Mouse (Mus musculus): ENCODE data around the gene Ehmt2.
"Not testable (repeated sequence)": the region's sequence is repeated elsewhere in the genome, so short reads cannot be mapped to it uniquely, and the experiment has no call there.

Ehmt2 gene

GRCm38 (mm10) chr17:34891377-34891776 lies 6.9 kb upstream of the Ehmt2 start:
- DNase-seq (ENCODE audit: low spot score in 2 of 2) = no peak

GRCm38 (mm10) chr17:34893072-34893824 lies 5.0 kb upstream of the Ehmt2 start:
- no peak for DNase-seq (ENCODE audit: low spot score in 2 of 2)

- peak; percentile 95 to 96 for DNase-seq (ENCODE audit: low spot score in 2 of 2)
Observed at GRCm38 (mm10) chr17:34894074-34894597, 4.1 kb upstream of the Ehmt2 start.

- peak; percentile 49 to 56 for DNase-seq (ENCODE audit: low spot score in 2 of 2)
Observed at GRCm38 (mm10) chr17:34894801-34895530, 3.3 kb upstream of the Ehmt2 start.

- DNase-seq (ENCODE audit: low spot score in 2 of 2) = no peak
Observed at GRCm38 (mm10) chr17:34895724-34896123, 2.5 kb upstream of the Ehmt2 start.

- DNase-seq (ENCODE audit: low spot score in 2 of 2) = no peak
Observed at GRCm38 (mm10) chr17:34896366-34896765, 1.9 kb upstream of the Ehmt2 start.

- peak; percentile 35 to 40 for DNase-seq (ENCODE audit: low spot score in 2 of 2)
Observed at GRCm38 (mm10) chr17:34897373-34898159, 703 bp upstream of the Ehmt2 start.

GRCm38 (mm10) chr17:34898706-34899052 lies 410 bp downstream of the Ehmt2 start:
- no peak for DNase-seq (ENCODE audit: low spot score in 2 of 2)

- peak; percentile 43 to 61 for DNase-seq (ENCODE audit: low spot score in 2 of 2)
Observed at GRCm38 (mm10) chr17:34899053-34899889, 1.0 kb downstream of the Ehmt2 start.

- peak; percentile 29 to 50 for DNase-seq (ENCODE audit: low spot score in 2 of 2)
Observed at GRCm38 (mm10) chr17:34899890-34900243, 1.6 kb downstream of the Ehmt2 start.

GRCm38 (mm10) chr17:34900826-34901225 lies 2.6 kb downstream of the Ehmt2 start:
- DNase-seq (ENCODE audit: low spot score in 2 of 2) = not testable (repeated sequence)

GRCm38 (mm10) chr17:34901948-34902347 lies 3.7 kb downstream of the Ehmt2 start:
- DNase-seq (ENCODE audit: low spot score in 2 of 2) = not testable (repeated sequence)

- no peak for DNase-seq (ENCODE audit: low spot score in 2 of 2)
Observed at GRCm38 (mm10) chr17:34902895-34903294, 4.6 kb downstream of the Ehmt2 start.

GRCm38 (mm10) chr17:34910982-34911381 lies 12.7 kb downstream of the Ehmt2 start:
- DNase-seq (ENCODE audit: low spot score in 2 of 2) = no peak

GRCm38 (mm10) chr17:34911945-34912351 lies 13.7 kb downstream of the Ehmt2 start:
- peak; percentile 57 to 65 for DNase-seq (ENCODE audit: low spot score in 2 of 2)

- no peak for DNase-seq (ENCODE audit: low spot score in 2 of 2)
Observed at GRCm38 (mm10) chr17:34913930-34914665, 15.8 kb downstream of the Ehmt2 start, which contains the start of gene Slc44a4. TSS of gene Slc44a4 (plus strand) at chr17:34914466.

- no peak for DNase-seq (ENCODE audit: low spot score in 2 of 2)
Observed at GRCm38 (mm10) chr17:34915410-34915831, 17.2 kb downstream of the Ehmt2 start.

GRCm38 (mm10) chr17:34916316-34916715 lies 18.0 kb downstream of the Ehmt2 start:
- no peak for DNase-seq (ENCODE audit: low spot score in 2 of 2)

GRCm38 (mm10) chr17:34917188-34917587 lies 18.9 kb downstream of the Ehmt2 start:
- DNase-seq (ENCODE audit: low spot score in 2 of 2) = no peak

- DNase-seq (ENCODE audit: low spot score in 2 of 2) = no peak
Observed at GRCm38 (mm10) chr17:34922939-34923338, 24.7 kb downstream of the Ehmt2 start.
